Mouse (Mus musculus) thymus, postnatal 10 days (tissue): ENCODE data around the gene Gm9573.

ENCODE experiments used
- DNase-seq, 2 experiments: peaks; one replicate each; pipeline ENCODE4 v3.0.0; 2021; ENCODE audit warnings: low spot score in 2 of 2

Gene Gm9573

DNA sequence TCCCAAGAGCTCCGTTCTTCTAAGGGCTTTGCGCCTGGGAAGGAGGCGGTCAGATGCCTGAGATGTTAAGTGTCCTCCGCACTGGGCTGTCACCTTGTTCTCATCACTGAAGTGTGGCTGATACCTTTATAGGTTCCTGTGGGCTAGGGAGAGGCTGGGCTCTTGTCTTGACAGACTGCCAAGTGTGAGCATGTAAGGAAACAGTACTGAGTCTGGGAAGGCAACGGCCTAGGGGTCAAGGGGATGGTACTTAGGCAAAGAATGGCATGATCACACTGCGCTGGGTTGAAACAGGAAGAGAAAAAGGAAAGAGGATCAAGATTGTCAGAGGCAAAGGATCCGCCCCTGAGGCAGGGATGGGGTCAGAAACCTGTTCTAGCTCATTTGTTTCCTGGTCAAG lies at the start of gene Gm9573:
TSS of gene Gm9573 (minus strand) at position 101 of the 400 bp plus-strand sequence.
- DNase-seq, result no peak

DNA sequence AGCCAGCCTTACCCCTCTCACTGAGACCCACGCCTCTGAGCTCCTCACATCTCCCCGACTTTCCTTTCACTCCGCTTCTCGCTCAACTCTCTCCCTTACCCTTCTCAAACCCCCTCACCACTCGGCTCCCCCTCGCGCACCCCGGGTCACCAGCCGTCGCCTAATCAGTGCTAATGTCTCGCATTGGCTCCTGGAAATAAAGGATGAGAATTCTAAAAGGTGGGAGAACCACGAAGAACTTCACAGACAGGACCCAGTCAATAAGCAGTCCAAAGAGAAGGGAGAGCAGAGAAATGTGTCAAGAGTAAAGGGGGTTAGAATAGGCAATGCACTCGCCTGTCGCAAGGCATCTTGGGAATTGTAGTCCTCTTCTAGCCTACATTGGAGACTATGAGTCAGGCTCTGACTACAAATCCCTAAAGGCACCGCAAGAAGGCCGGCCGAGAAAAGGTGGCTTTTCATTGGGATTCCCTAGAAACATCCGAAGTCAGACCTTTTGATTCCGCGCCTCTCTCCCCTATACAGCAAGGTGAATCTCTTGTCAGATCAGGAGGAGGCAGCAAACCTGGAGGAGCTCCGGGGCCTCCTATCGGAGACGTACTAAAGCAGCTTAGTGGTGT lies 47.1 kb upstream of the Gm9573 start, which contains the start of gene Gtf2h4:
TSS of gene Gtf2h4 (minus strand) at position 324 of the 620 bp plus-strand sequence.
- DNase-seq, result peak; percentile 92 to 93

- DNase-seq, result peak in 1 of 2 experiments; percentile 25
Observed at GRCm38 (mm10) chr17:35672527-35672926, 46.1 kb upstream of the Gm9573 start.

DNA sequence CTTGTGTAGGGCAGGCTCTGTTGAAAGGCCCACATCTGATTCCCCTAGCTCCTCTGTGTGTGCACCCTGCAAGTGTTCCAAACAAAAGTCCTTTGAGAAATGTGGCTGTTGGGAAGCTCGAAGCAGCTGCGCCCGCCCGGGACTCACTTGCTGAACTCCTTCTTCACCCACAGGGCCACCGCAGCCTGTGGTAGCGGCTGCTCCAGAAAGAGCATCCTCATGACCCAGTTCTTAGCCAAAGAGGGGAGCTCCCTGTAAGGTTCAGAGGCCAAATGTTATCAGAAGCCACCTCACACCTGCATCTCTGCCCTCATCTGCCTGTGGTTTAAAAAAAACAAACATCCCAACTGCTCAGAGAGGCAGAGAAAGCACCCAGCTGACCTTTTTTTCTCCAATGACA lies 45.4 kb upstream of the Gm9573 start:
- peak; percentile 80 to 89 for DNase-seq

- peak; percentile 60 to 72 for DNase-seq
Observed at GRCm38 (mm10) chr17:35669731-35670130, 43.3 kb upstream of the Gm9573 start.

GRCm38 (mm10) chr17:35667334-35668065 lies 41.1 kb upstream of the Gm9573 start, which contains the start of gene Vars2:
Vars2 (minus strand) TSS chr17:35667592.
- DNase-seq, result peak; percentile 94 to 98

DNA sequence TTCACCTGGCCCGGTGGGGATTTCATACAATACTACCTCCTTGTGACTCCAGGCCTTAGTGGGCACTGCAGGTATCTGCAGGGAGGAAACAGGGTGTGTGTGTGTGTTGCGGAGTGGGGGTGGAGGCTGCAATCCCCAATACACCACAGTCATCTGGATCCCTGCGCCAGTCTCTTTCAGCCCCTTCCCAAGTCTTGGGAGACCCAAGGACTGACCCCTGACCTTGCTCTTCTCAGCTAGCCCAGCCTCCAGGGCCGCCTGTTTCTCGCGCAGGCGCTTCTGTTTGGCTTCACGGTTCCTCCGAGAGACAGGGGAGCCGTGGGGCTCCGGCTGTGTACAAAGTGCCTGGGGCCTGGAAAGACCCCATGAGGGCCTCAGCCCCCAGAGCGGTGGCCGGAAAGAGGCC lies 40.4 kb upstream of the Gm9573 start:
- peak; percentile 42 to 48 for DNase-seq

- peak; percentile 50 to 56 for DNase-seq
Observed at GRCm38 (mm10) chr17:35665957-35666515, 39.6 kb upstream of the Gm9573 start.

GRCm38 (mm10) chr17:35653086-35653485 lies 26.6 kb upstream of the Gm9573 start:
- DNase-seq, result no peak

GRCm38 (mm10) chr17:35649429-35649828 lies 23.0 kb upstream of the Gm9573 start:
- no peak for DNase-seq

GRCm38 (mm10) chr17:35643609-35644236 lies 17.3 kb upstream of the Gm9573 start, which contains the start of gene Mucl3:
Mucl3 (minus strand) TSS chr17:35643695.
- no peak for DNase-seq

GRCm38 (mm10) chr17:35639352-35639751 lies 12.9 kb upstream of the Gm9573 start:
- DNase-seq, result no peak

GRCm38 (mm10) chr17:35638475-35639190 lies 12.2 kb upstream of the Gm9573 start:
- DNase-seq, result peak; percentile 64 to 65

- DNase-seq, result no peak
Observed at GRCm38 (mm10) chr17:35636363-35636762, 9.9 kb upstream of the Gm9573 start.

DNA sequence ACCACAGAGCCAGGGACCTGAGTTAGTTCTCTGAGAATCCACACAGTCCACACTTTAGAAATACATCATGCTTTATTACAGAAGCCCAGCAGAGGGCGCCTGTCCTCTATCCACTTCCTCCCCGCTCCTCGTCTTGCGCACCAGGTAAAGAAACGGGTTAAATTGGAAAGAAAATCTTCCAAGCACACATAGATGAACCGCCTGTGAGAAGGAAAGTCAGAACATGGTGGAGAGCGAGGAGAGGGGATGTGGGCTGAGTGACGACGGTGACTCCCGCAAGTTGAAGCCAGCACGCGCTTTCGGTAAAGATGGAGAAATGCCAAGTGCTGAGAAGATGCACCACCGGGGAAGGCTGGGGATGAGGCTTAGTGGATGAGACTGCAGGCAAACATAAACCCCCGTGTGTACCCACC lies 9.3 kb upstream of the Gm9573 start:
- DNase-seq, result peak; percentile 40 to 74

- DNase-seq, result no peak
Observed at GRCm38 (mm10) chr17:35635202-35635601, 8.8 kb upstream of the Gm9573 start.

GRCm38 (mm10) chr17:35633992-35634391 lies 7.6 kb upstream of the Gm9573 start:
- DNase-seq, result peak in 1 of 2 experiments; percentile 31

GRCm38 (mm10) chr17:35617127-35617526 lies 9.3 kb downstream of the Gm9573 start:
- DNase-seq, result no peak

GRCm38 (mm10) chr17:35601736-35602354 lies 24.6 kb downstream of the Gm9573 start:
- DNase-seq, result no peak

GRCm38 (mm10) chr17:35601249-35601648 lies 25.2 kb downstream of the Gm9573 start, which contains the start of gene Sfta2:
Sfta2 (plus strand) TSS chr17:35601549.
- DNase-seq, result no peak

GRCm38 (mm10) chr17:35597399-35597798 lies 29.0 kb downstream of the Gm9573 start:
- no peak for DNase-seq
